Mouse (Mus musculus) urinary bladder, postnatal 36 days (tissue): ENCODE measurements at regions not wholly inside any gene's neighbourhood (a gene's known extent, or its start where the extent isn't known, plus 50 kb on each side); places are given as distances from the start of the nearest gene placed in this dataset.

Source experiments
- DNase-seq, 2 experiments: peaks; one replicate each; pipeline ENCODE4 v3.0.0; 2022; ENCODE audit warnings: low spot score in 2 of 2, mixed read lengths in 1 of 2

GRCm38 (mm10) chr1:75997222-75997621, 451.2 kb downstream of the Slc4a3 start:
- DNase-seq: no peak

- DNase-seq: no peak
Measured at GRCm38 (mm10) chr1:76001124-76001523, 455.1 kb downstream of the Slc4a3 start.

GRCm38 (mm10) chr1:76009601-76010000, 463.5 kb downstream of the Slc4a3 start:
- no peak for DNase-seq

GRCm38 (mm10) chr1:76010212-76010800, 464.2 kb downstream of the Slc4a3 start:
- no peak for DNase-seq

- DNase-seq: no peak
Measured at GRCm38 (mm10) chr1:76018588-76018987, 472.5 kb downstream of the Slc4a3 start.

- no peak for DNase-seq
Measured at GRCm38 (mm10) chr1:76019071-76019470, 473.0 kb downstream of the Slc4a3 start.

- peak in 1 of 2 experiments; percentile 8 for DNase-seq
Measured at GRCm38 (mm10) chr1:76024650-76025049, 478.6 kb downstream of the Slc4a3 start.

- no peak for DNase-seq
Measured at GRCm38 (mm10) chr1:76025389-76025788, 479.3 kb downstream of the Slc4a3 start.

GRCm38 (mm10) chr1:76029059-76029458, 483.0 kb downstream of the Slc4a3 start:
- no peak for DNase-seq

- DNase-seq: no peak
Measured at GRCm38 (mm10) chr1:76031171-76031922, 485.3 kb downstream of the Slc4a3 start.

- DNase-seq: no peak
Measured at GRCm38 (mm10) chr1:76031923-76032285, 485.8 kb downstream of the Slc4a3 start.

GRCm38 (mm10) chr1:76032626-76033025, 486.6 kb downstream of the Slc4a3 start:
- DNase-seq: no peak

GRCm38 (mm10) chr1:76036316-76036715, 490.2 kb downstream of the Slc4a3 start:
- no peak for DNase-seq

GRCm38 (mm10) chr1:76039029-76039655, 493.1 kb downstream of the Slc4a3 start:
- peak in 1 of 2 experiments; percentile 9 for DNase-seq

- DNase-seq: no peak
Measured at GRCm38 (mm10) chr1:76039661-76040060, 493.6 kb downstream of the Slc4a3 start.

GRCm38 (mm10) chr1:76050264-76050663, 504.2 kb downstream of the Slc4a3 start:
- no peak for DNase-seq

GRCm38 (mm10) chr1:76053378-76054171, 507.5 kb downstream of the Slc4a3 start:
- no peak for DNase-seq

- DNase-seq: no peak
Measured at GRCm38 (mm10) chr1:76065783-76066182, 519.7 kb downstream of the Slc4a3 start.

GRCm38 (mm10) chr1:76070831-76071321, 524.8 kb downstream of the Slc4a3 start:
- DNase-seq: peak in 1 of 2 experiments; percentile 6

GRCm38 (mm10) chr1:76075213-76075612, 529.1 kb downstream of the Slc4a3 start:
- no peak for DNase-seq

- DNase-seq: no peak
Measured at GRCm38 (mm10) chr1:76075685-76076455, 529.8 kb downstream of the Slc4a3 start.
